In the genomic region with DNA sequence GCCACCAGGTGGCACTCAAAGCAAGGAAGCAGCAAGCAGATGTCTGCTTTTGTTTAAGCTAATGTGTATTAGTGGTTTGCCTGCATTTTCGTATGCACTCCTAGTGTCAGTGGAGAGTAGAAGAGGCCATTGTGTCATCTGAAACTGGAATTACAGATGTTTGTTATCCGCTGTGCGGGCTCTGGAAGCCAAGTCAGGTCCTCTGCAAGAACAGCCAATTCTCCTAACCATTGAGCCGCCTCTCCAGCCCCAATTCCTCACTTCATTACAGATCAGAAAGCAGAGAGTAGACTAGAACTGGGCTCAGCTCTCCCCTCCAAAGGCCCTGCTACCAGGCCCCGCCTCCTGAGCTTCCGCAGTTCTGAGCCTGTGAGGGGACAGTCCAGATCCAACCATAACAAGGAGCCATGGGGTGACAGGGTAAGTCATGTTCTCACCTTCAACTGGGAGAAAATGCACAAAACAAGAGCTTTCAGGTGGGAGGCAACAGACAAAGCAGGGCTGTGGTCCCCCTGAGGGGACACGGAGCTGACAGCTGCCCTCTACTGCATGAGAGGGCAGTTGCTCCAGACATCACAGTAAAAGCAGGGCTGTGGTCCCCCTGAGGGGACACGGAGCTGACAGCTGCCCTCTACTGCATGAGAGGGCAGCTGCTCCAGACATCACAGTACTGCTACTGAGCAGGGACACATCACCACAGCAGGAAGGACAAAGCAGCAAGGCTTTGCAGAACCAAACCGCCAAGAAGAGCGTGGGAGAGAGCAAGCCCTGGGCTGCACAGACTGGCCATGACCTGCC, we compare ENCODE assay signal across 9 mouse cellular contexts. TPM values are rescaled to one million over a fixed set of nuclear protein-coding genes. Genes with fewer than 3 reads are reported as not detected.
DNase-seq lines count a peak whose midpoint lies in the region; ATAC-seq and TF ChIP-seq lines count a peak whose summit lies in the region.
"Had no signal": no experiment of that assay in that cellular context is flagged by ENCODE, and none has a peak within 500 bp of the region (broad histone marks: within the 10 kb centered on the region; RNA-seq: fewer than 3 reads in every experiment).

No protein-coding gene starts in this region.

- peaks cover 21% of the 10 kb centered on the region for H3K36me3 ChIP-seq in forebrain, embryonic 10.5 days (replicated peaks)
- H3K36me3 ChIP-seq in hindbrain, embryonic 14.5 days (replicated peaks; ENCODE audit: control insufficient read depth, insufficient read depth) = peaks cover 28% of the 10 kb centered on the region
- peaks cover 22% of the 10 kb centered on the region for H3K36me3 ChIP-seq in lung, embryonic 14.5 days (ENCODE audit: insufficient read depth)

- TF ChIP-seq CTCF in lung, embryonic 14.5 days (IDR thresholded peaks at IDR 0.05; ENCODE audit: low read depth) = peak; percentile 80

- ATAC-seq in hindbrain, embryonic 14.5 days (ENCODE audit: low FRiP score) = peak; percentile 51
- ATAC-seq in lung, embryonic 14.5 days (ENCODE audit: insufficient read depth) = peak; percentile 35; the same call in 1 of the 2 replicates

- WGBS in forebrain, embryonic 10.5 days = 26% methylated on average over 10 of the region's 10 CpGs
- WGBS in hindbrain, embryonic 14.5 days = 20% methylated on average over 10 of the region's 10 CpGs
- WGBS in lung, embryonic 14.5 days = 27% methylated on average over 10 of the region's 10 CpGs

- no peaks in the 10 kb centered on the region for H3K27me3 ChIP-seq in forebrain, embryonic 10.5 days (ENCODE audit: poor library complexity, severe bottlenecking)
- H3K27me3 ChIP-seq in hindbrain, embryonic 14.5 days (ENCODE audit: control insufficient read depth, insufficient read depth, low read length) = no peaks in the 10 kb centered on the region
- no peaks in the 10 kb centered on the region for H3K27me3 ChIP-seq in lung, embryonic 14.5 days (ENCODE audit: insufficient read depth, low read length)

- peak overlapping the region; percentile 0; the same call in 1 of the 2 replicates for H3K4me2 ChIP-seq in hindbrain, embryonic 14.5 days (replicated peaks)
- H3K4me2 ChIP-seq in lung, embryonic 14.5 days = 0 out of 2 replicates have a peak overlapping the region, but pooled peaks have one; percentile 23

- peak; percentile 37 for DNase-seq in left cerebral cortex, postnatal 4 days
- DNase-seq in left cerebral cortex, adult 8-10 months (ENCODE audit: low spot score in 2 of 2) = no peak
- peak; percentile 74 for DNase-seq in adipocyte (ENCODE audit: low spot score)
- peak; percentile 38 for DNase-seq in forebrain, embryonic 10.5 days (ENCODE audit: extremely low spot score, low spot score)
- peak; percentile 83 for DNase-seq in hindbrain, embryonic 14.5 days (ENCODE audit: low spot score)
- peak; percentile 90 for DNase-seq in lung, embryonic 14.5 days
- peak; percentile 52 for DNase-seq in retina, adult 2 months (ENCODE audit: low read depth, low spot score)
- no peak for DNase-seq in frontal cortex, postnatal 14 days (ENCODE audit: low spot score in 2 of 2)

- peak overlapping the region; percentile 83 for H3K27ac ChIP-seq in forebrain, embryonic 10.5 days
- peak overlapping the region; percentile 73 for H3K27ac ChIP-seq in hindbrain, embryonic 14.5 days
- H3K27ac ChIP-seq in lung, embryonic 14.5 days (ENCODE audit: low read depth) = no peak overlapping the region; the same call in 1 of the 2 replicates

- peak overlapping the region; percentile 28 for H3K9ac ChIP-seq in hindbrain, embryonic 14.5 days
- peak overlapping the region; percentile 9; the same call in 1 of the 2 replicates for H3K9ac ChIP-seq in lung, embryonic 14.5 days

- no peaks in the 10 kb centered on the region for H3K9me3 ChIP-seq in forebrain, embryonic 10.5 days
- no peaks in the 10 kb centered on the region for H3K9me3 ChIP-seq in hindbrain, embryonic 14.5 days (ENCODE audit: control insufficient read depth, low read length)
- H3K9me3 ChIP-seq in lung, embryonic 14.5 days (ENCODE audit: low read depth, low read length) = no peaks in the 10 kb centered on the region

- intact Hi-C loops in left cerebral cortex, postnatal 4 days (cut with DNase I) = no loop called here

- H3K4me3 ChIP-seq in forebrain, embryonic 10.5 days = peak overlapping the region; percentile 14
- H3K4me3 ChIP-seq in hindbrain, embryonic 14.5 days (replicated peaks; ENCODE audit: low read length) = no peak overlapping the region
- H3K4me3 ChIP-seq in lung, embryonic 14.5 days (ENCODE audit: low read depth, low read length) = no peak overlapping the region
- H3K4me3 ChIP-seq: erythroblast, embryonic 14.5 days had no signal

- peaks cover 26% of the 10 kb centered on the region for H3K4me1 ChIP-seq in forebrain, embryonic 10.5 days
- peaks cover 17% of the 10 kb centered on the region; the same call in 1 of the 2 replicates for H3K4me1 ChIP-seq in hindbrain, embryonic 14.5 days (replicated peaks; ENCODE audit: control insufficient read depth, insufficient read depth, low read length)
- no peaks in the 10 kb centered on the region for H3K4me1 ChIP-seq in lung, embryonic 14.5 days (ENCODE audit: insufficient read depth)

RNA-seq across cellular contexts. Expression of gene Pld4, which starts 13.4 kb away (rescaled TPM):
- total RNA-seq in left cerebral cortex, postnatal 4 days (2021) = 1 to 10 TPM; 6.2 to 6.6 TPM
- total RNA-seq in left cerebral cortex, adult 8-10 months (2022) = 10 to 100 TPM in 3 of 4 experiments, 1 to 10 TPM in 1; 10.0 to 22.8 (median 16.5) TPM
- 3.8 and 3.9 TPM in 2 replicates for polyA plus RNA-seq in forebrain, embryonic 10.5 days (2016; fragmentation: Nextera tagmentation; extraction: Ambion mirVana)
- polyA plus RNA-seq in hindbrain, embryonic 14.5 days (2014; fragmentation: Nextera tagmentation; extraction: Ambion mirVana) = 7.1 and 7.9 TPM in 2 replicates
- 9.3 and 10.9 TPM in 2 replicates for polyA plus RNA-seq in lung, embryonic 14.5 days (2014; fragmentation: Nextera tagmentation; extraction: Ambion mirVana)

RNA-seq across cellular contexts. Expression of gene Cep170b, which starts 26.8 kb away (rescaled TPM):
- 100 to 1,000 TPM; 183 to 185 TPM for total RNA-seq in left cerebral cortex, postnatal 4 days (2021)
- 100 to 1,000 TPM; 252 to 327 (median 295) TPM for total RNA-seq in left cerebral cortex, adult 8-10 months (2022)
- 5.9 and 7.9 TPM in 2 replicates for polyA plus RNA-seq in forebrain, embryonic 10.5 days (2016; fragmentation: Nextera tagmentation; extraction: Ambion mirVana)
- 39.5 and 41.9 TPM in 2 replicates for polyA plus RNA-seq in hindbrain, embryonic 14.5 days (2014; fragmentation: Nextera tagmentation; extraction: Ambion mirVana)
- polyA plus RNA-seq in lung, embryonic 14.5 days (2014; fragmentation: Nextera tagmentation; extraction: Ambion mirVana) = 21.4 and 23.1 TPM in 2 replicates

RNA-seq across cellular contexts. Expression of gene Ahnak2, which starts 55.5 kb away (rescaled TPM):
- 10 to 100 TPM; 28.1 to 28.2 TPM for total RNA-seq in left cerebral cortex, postnatal 4 days (2021)
- total RNA-seq in left cerebral cortex, adult 8-10 months (2022) = 1 to 10 TPM; 7.5 to 9.3 (median 8.1) TPM
- 0.05 and 0.11 TPM in 2 replicates for polyA plus RNA-seq in forebrain, embryonic 10.5 days (2016; fragmentation: Nextera tagmentation; extraction: Ambion mirVana)
- 1.9 and 2.5 TPM in 2 replicates for polyA plus RNA-seq in hindbrain, embryonic 14.5 days (2014; fragmentation: Nextera tagmentation; extraction: Ambion mirVana)
- polyA plus RNA-seq in lung, embryonic 14.5 days (2014; fragmentation: Nextera tagmentation; extraction: Ambion mirVana) = 0.61 and 0.64 TPM in 2 replicates

Comparison
In these comparisons a context has a peak if more than half of its experiments do, and no peak if none do; other contexts are left out.
1. DNase-seq: peak in left cerebral cortex, postnatal 4 days (single experiment), adipocyte (single experiment), forebrain, embryonic 10.5 days (single experiment), hindbrain, embryonic 14.5 days (single experiment), lung, embryonic 14.5 days (single experiment) and retina, adult 2 months (single experiment); none in left cerebral cortex, adult 8-10 months (0 of 2) and frontal cortex, postnatal 14 days (0 of 2).